Mouse (Mus musculus): ENCODE measurements around the gene Tbcel. TPM values are rescaled to one million over a fixed set of nuclear protein-coding genes. Genes with fewer than 3 reads are reported as not detected.

Gene Tbcel
- polyA plus RNA-seq, 1 experiment from 2014 or later, result 3.9 TPM

DNA sequence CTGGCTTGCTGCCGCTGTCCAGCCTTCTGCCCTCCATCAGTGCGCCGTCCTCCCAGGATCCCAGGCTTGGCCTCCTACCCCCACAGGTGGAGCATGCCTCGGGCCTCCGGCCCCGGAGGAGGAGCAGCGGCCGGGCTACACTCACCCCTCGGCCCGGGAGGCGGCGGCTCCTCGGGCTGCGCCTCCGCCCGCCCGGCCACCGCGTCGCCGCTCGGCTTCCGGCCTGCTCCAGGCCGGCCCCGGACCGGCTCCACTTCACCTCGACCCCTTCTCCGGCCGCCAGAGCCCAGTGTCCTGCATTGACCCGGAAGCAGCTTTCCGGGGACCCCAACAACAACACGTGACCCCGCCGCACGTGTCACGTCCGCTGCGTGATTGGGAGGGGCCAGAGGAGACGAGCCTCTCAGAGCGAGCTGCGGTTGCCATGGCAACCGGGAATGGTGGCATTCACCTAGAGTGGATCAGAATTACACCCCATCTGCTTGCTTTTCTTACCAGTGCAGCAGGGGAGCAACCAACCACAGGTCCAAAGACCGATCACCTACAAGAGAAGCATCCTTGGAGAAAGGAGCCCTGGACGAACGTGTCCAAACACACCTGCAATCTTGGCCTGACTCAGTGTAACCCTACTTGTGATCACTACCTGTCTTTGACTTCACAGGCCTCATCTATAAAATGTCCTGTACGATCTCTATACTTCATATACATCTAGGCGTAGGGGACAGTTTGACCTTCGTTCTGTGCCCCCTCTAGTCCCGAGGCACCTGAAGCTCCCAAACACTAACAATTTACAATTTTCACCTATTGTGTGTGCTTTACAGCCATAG lies 35.5 kb downstream of the Tbcel start:
- ATAC-seq, result peak; percentile 94
- Histone ChIP-seq H3K9ac (ENCODE audit: low read depth, low read length) (peak overlapping the region; percentile 97), H3K27ac (ENCODE audit: low read length) (peak overlapping the region; percentile 80), H3K4me1 (ENCODE audit: control insufficient read depth, insufficient read depth, low read length) (peaks cover 23% of the 10 kb centered on the region), H3K27me3 (ENCODE audit: control insufficient read depth, insufficient read depth, low read depth, low read length) (no peaks in the 10 kb centered on the region), H3K36me3 (ENCODE audit: control insufficient read depth, insufficient read depth, low read length) (peaks cover 2% of the 10 kb centered on the region; the same call in 1 of the 2 replicates), H3K4me2 (ENCODE audit: low read length) (peak overlapping the region; percentile 96), H3K4me3 (ENCODE audit: low read depth, low read length) (peak overlapping the region; percentile 99), H3K9me3 (replicated peaks; ENCODE audit: control insufficient read depth, low read length, poor library complexity, severe bottlenecking) (no peaks in the 10 kb centered on the region)
- 7% methylated on average over 36 of the region's 49 CpGs for WGBS

GRCm38 (mm10) chr9:42471214-42471613 lies 36.4 kb downstream of the Tbcel start:
- Histone ChIP-seq H3K27ac (ENCODE audit: low read length) (peak overlapping the region; percentile 80; the same call in 1 of the 2 replicates), H3K4me1 (ENCODE audit: control insufficient read depth, insufficient read depth, low read length) (peaks cover 23% of the 10 kb centered on the region), H3K9ac (ENCODE audit: low read depth, low read length) (peak overlapping the region; percentile 97), H3K27me3 (ENCODE audit: control insufficient read depth, insufficient read depth, low read depth, low read length) (no peaks in the 10 kb centered on the region), H3K4me2 (ENCODE audit: low read length) (peak overlapping the region; percentile 96), H3K4me3 (ENCODE audit: low read depth, low read length) (peak overlapping the region; percentile 99), H3K9me3 (replicated peaks; ENCODE audit: control insufficient read depth, low read length, poor library complexity, severe bottlenecking) (no peaks in the 10 kb centered on the region), H3K36me3 (ENCODE audit: control insufficient read depth, insufficient read depth, low read length) (peaks cover 2% of the 10 kb centered on the region; the same call in 1 of the 2 replicates)
- ATAC-seq, result no peak; the same call in 1 of the 2 replicates
- 50% methylated on average over 4 of the region's 4 CpGs for WGBS

- Histone ChIP-seq H3K4me1 (ENCODE audit: control insufficient read depth, insufficient read depth, low read length) (peaks cover 23% of the 10 kb centered on the region), H3K9ac (ENCODE audit: low read depth, low read length) (no peak overlapping the region), H3K4me3 (ENCODE audit: low read depth, low read length) (no peak overlapping the region), H3K36me3 (ENCODE audit: control insufficient read depth, insufficient read depth, low read length) (peaks cover 2% of the 10 kb centered on the region; the same call in 1 of the 2 replicates), H3K27ac (ENCODE audit: low read length) (no peak overlapping the region), H3K9me3 (replicated peaks; ENCODE audit: control insufficient read depth, low read length, poor library complexity, severe bottlenecking) (no peaks in the 10 kb centered on the region), H3K4me2 (ENCODE audit: low read length) (no peak overlapping the region), H3K27me3 (ENCODE audit: control insufficient read depth, insufficient read depth, low read depth, low read length) (no peaks in the 10 kb centered on the region)
- WGBS, result 95% methylated on average over 15 of the region's 15 CpGs
- ATAC-seq, result no peak
These were observed 38.3 kb downstream of the Tbcel start for GRCm38 (mm10) chr9:42469323-42469722.

- H3K27me3 ChIP-seq (ENCODE audit: control insufficient read depth, insufficient read depth, low read depth, low read length), result no peaks in the 10 kb centered on the region
- H3K9me3 ChIP-seq (replicated peaks; ENCODE audit: control insufficient read depth, low read length, poor library complexity, severe bottlenecking), result no peaks in the 10 kb centered on the region
- H3K36me3 ChIP-seq (ENCODE audit: control insufficient read depth, insufficient read depth, low read length), result peaks cover 2% of the 10 kb centered on the region; the same call in 1 of the 2 replicates
- H3K27ac ChIP-seq (ENCODE audit: low read length), result no peak overlapping the region
- H3K4me1 ChIP-seq (ENCODE audit: control insufficient read depth, insufficient read depth, low read length), result peaks cover 24% of the 10 kb centered on the region
- no peak overlapping the region for H3K4me2 ChIP-seq (ENCODE audit: low read length)
- no peak overlapping the region for H3K9ac ChIP-seq (ENCODE audit: low read depth, low read length)
- ATAC-seq, result no peak
- WGBS, result 98% methylated on average over 5 of the region's 5 CpGs
- no peak overlapping the region for H3K4me3 ChIP-seq (ENCODE audit: low read depth, low read length)
These were observed 39.2 kb downstream of the Tbcel start for GRCm38 (mm10) chr9:42468360-42468759.

DNA sequence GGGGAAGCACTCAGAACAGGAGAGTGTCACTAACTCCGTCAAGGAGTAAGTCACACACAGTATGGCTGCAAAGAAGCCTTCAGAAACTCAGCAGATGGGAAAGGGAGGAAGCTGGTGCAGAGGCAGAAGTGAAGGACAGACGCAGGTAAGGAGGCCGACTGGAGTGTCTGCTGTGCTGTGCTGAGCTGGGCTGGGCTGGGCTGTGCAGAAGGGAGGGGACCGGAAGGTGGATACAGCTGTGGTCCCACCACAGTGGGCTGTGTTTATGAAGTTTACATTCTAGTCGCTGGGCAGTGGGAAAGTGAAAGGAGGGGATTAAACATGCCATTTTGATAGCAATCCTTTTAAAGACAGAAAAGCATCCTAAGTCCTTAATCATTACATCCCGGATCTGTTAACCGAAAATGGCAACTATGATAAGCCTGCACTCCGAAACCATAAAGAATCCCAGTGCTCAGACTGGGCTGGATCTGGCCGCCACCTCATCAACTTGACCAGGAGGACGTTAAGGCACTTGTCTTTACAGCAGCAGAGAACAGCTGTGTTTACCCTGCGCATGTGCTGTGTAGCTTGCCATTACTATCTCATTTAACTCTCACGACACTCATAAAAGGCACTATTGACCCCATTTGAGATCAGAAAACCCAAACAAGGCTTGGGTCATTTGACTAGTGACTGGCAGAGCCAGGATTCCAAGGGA lies 40.3 kb downstream of the Tbcel start:
- H3K9ac ChIP-seq (ENCODE audit: low read depth, low read length), result no peak overlapping the region
- no peak overlapping the region for H3K27ac ChIP-seq (ENCODE audit: low read length)
- no peaks in the 10 kb centered on the region for H3K27me3 ChIP-seq (ENCODE audit: control insufficient read depth, insufficient read depth, low read depth, low read length)
- no peaks in the 10 kb centered on the region for H3K9me3 ChIP-seq (replicated peaks; ENCODE audit: control insufficient read depth, low read length, poor library complexity, severe bottlenecking)
- H3K36me3 ChIP-seq (ENCODE audit: control insufficient read depth, insufficient read depth, low read length), result peaks cover 2% of the 10 kb centered on the region; the same call in 1 of the 2 replicates
- ATAC-seq, result no peak
- H3K4me3 ChIP-seq (ENCODE audit: low read depth, low read length), result no peak overlapping the region
- WGBS, result 90% methylated on average over 12 of the region's 12 CpGs
- H3K4me1 ChIP-seq (ENCODE audit: control insufficient read depth, insufficient read depth, low read length), result peaks cover 22% of the 10 kb centered on the region
- no peak overlapping the region for H3K4me2 ChIP-seq (ENCODE audit: low read length)

DNA sequence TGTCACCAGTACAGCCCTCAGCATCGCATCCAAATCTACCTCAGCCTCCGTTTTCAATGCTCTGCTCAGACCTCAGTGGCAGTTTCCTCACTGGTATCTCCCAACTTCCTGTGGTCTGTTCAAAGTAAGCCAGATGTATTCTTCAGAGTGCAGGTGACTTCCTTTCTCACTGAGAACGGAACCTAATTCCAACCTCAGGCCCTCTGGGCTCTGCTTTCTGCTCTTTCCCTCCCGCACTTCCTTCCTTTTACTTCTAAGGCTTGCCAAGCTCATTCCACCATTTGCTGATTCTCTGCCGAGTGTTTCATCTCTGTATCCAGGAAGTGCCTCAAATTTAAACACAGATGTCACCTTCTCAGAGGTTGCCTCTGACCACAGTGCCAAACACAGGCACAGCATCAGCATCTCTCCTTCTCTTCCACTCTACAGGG lies 41.9 kb downstream of the Tbcel start:
- H3K4me3 ChIP-seq (ENCODE audit: low read depth, low read length), result no peak overlapping the region
- H3K27ac ChIP-seq (ENCODE audit: low read length), result no peak overlapping the region
- no peak overlapping the region for H3K9ac ChIP-seq (ENCODE audit: low read depth, low read length)
- peaks cover 2% of the 10 kb centered on the region; the same call in 1 of the 2 replicates for H3K36me3 ChIP-seq (ENCODE audit: control insufficient read depth, insufficient read depth, low read length)
- H3K4me1 ChIP-seq (ENCODE audit: control insufficient read depth, insufficient read depth, low read length), result peaks cover 13% of the 10 kb centered on the region
- H3K27me3 ChIP-seq (ENCODE audit: control insufficient read depth, insufficient read depth, low read depth, low read length), result no peaks in the 10 kb centered on the region
- 83% methylated on average over 5 of the region's 5 CpGs for WGBS
- no peak overlapping the region for H3K4me2 ChIP-seq (ENCODE audit: low read length)
- no peak for ATAC-seq
- no peaks in the 10 kb centered on the region for H3K9me3 ChIP-seq (replicated peaks; ENCODE audit: control insufficient read depth, low read length, poor library complexity, severe bottlenecking)

DNA sequence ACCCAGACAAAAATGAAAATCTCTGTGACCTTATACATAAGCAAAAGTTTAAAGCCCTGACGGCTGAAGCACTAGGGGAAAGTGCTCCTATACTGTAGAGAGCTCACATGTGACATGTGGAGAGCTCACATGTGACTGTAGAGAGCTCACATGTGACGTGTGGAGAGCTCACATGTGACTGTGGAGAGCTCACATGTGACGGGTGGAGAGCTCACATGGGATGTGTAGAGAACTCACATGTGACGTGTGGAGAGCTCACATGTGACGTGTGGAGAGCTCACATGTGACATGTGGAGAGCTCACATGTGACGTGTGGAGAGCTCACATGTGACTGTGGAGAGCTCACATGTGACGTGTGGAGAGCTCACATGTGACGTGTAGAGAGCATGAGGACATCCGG lies 43.4 kb downstream of the Tbcel start:
- Histone ChIP-seq H3K4me2 (ENCODE audit: low read length) (no peak overlapping the region), H3K27me3 (ENCODE audit: control insufficient read depth, insufficient read depth, low read depth, low read length) (no peaks in the 10 kb centered on the region), H3K4me1 (ENCODE audit: control insufficient read depth, insufficient read depth, low read length) (0 out of 2 replicates have a peak, but pooled peaks cover 5% of the 10 kb centered on the region), H3K4me3 (ENCODE audit: low read depth, low read length) (no peak overlapping the region), H3K36me3 (ENCODE audit: control insufficient read depth, insufficient read depth, low read length) (no peaks in the 10 kb centered on the region), H3K27ac (ENCODE audit: low read length) (no peak overlapping the region), H3K9me3 (replicated peaks; ENCODE audit: control insufficient read depth, low read length, poor library complexity, severe bottlenecking) (no peaks in the 10 kb centered on the region), H3K9ac (ENCODE audit: low read depth, low read length) (no peak overlapping the region)
- ATAC-seq, result no peak
- WGBS, result 89% methylated on average over 9 of the region's 9 CpGs

DNA sequence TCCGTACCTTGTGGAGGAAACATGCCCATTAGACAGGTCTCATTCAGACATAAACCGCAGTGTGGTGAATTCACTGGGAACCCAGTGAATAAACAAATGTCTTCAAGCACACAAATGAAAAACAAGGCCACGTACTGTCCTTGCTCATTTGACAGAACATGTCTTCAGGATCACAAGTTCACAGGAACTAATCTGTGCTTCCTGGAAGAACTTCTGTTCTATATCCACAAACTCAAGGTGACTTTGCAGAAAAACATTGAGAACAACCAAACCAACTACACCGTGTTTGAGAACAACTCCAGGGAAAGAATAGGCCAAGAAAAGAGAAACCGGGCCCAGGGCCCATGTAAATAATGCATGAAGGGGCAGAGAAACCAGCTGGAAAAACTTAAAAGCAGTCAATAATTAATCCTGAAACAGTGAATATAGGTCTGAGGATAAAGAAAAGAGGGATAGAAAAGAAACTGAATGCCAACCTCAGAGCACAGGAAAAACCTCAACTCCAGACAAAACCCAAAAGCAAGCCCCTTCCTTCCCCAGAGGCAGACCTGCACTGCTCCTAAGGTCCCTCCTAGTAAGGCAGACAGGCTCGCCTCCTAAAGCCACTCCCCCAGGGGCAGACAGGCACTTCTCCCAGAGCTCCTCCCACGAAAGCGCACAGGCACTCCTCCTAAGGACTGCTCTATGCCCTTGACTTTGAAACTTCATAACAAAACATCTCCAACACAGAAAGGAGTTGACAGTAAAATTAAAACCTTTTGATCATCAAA lies 44.2 kb downstream of the Tbcel start:
- Histone ChIP-seq H3K4me2 (ENCODE audit: low read length) (no peak overlapping the region), H3K36me3 (ENCODE audit: control insufficient read depth, insufficient read depth, low read length) (no peaks in the 10 kb centered on the region), H3K9me3 (replicated peaks; ENCODE audit: control insufficient read depth, low read length, poor library complexity, severe bottlenecking) (no peaks in the 10 kb centered on the region), H3K27ac (ENCODE audit: low read length) (no peak overlapping the region), H3K27me3 (ENCODE audit: control insufficient read depth, insufficient read depth, low read depth, low read length) (no peaks in the 10 kb centered on the region), H3K9ac (ENCODE audit: low read depth, low read length) (no peak overlapping the region), H3K4me3 (ENCODE audit: low read depth, low read length) (no peak overlapping the region), H3K4me1 (ENCODE audit: control insufficient read depth, insufficient read depth, low read length) (0 out of 2 replicates have a peak, but pooled peaks cover 2% of the 10 kb centered on the region)
- ATAC-seq, result no peak
- WGBS, result 48% methylated on average over 8 of the region's 8 CpGs

Measured in midbrain, embryonic 16.5 days (tissue).